Mouse (Mus musculus) ZHBTc4 (cell line): ENCODE results near the gene Plin5.

Experiments used
- DNase-seq: peaks from one replicate; pipeline ENCODE4 v3.0.0-alpha.2; 2011; ENCODE audit warnings: low read depth, low spot score

Plin5 gene

DNA sequence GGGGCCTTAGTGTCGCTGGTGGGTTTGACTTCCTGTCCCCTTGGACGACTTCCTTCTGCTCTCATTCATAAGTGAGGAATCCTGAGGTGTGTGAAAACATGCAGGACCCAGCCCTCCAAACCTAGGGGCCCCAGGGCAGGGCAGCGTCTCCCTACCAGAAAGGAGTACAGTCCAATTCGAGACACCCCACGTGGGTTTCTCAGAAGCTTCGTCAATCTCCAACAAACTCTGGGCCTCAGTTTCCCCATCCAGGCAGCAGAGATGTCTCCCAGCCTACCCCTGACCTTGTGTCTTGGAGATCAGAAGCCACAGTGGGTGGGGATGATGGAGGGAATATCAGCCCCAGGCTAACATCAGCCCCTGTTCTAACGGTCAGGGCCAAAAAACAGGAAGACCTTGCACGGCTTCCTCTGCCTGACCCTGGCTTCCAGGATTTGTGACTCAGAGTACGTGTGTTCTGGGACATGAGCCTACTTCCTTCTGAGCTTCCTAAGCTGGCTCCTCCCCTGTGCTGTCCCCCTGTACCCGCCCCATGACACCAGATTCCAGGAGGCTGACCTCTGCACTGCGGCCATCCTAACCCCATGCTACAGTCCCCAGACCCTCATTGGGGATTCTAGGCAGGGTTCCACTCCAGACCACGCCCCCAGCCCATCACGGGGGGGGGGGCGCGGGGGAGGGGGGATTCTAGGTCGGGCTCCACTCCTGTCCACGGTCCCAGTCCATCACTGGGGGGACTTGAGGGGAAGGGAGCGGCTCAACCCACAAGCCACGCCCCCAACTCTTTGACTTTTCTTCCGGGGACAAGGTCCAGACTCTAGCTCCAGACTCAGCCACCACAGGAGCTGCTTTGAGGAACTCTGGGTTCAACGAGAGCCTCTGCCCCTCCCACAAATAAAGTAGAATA, 16.3 kb upstream of the Plin5 start:
- DNase-seq, result no peak

DNA sequence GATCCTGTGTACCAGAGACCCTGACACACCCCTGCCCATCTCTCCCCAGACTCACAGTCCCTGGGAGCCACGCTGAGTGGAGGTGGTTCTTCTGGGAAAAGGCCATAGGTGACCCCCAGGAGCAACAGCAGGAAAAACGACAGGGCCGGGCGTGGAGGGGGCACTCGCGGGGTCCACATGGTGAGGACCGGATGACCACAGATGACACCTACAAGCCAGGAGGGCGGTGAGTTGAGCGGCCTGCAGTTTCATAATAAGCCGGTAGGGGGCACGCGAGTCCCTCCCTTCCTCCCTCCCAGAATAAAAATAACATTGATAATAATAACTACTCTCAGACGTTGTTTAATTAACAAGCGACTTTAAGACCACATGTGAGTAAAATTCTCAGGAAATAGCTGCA, 15.3 kb upstream of the Plin5 start:
- peak; percentile 64 for DNase-seq

GRCm38 (mm10) chr17:56131814-56132213, 14.4 kb upstream of the Plin5 start:
- DNase-seq, result peak; percentile 87

- peak; percentile 67 for DNase-seq
Measured at GRCm38 (mm10) chr17:56131136-56131535, 13.7 kb upstream of the Plin5 start.

- DNase-seq, result no peak
Measured at GRCm38 (mm10) chr17:56128246-56128645, 10.8 kb upstream of the Plin5 start.

DNA sequence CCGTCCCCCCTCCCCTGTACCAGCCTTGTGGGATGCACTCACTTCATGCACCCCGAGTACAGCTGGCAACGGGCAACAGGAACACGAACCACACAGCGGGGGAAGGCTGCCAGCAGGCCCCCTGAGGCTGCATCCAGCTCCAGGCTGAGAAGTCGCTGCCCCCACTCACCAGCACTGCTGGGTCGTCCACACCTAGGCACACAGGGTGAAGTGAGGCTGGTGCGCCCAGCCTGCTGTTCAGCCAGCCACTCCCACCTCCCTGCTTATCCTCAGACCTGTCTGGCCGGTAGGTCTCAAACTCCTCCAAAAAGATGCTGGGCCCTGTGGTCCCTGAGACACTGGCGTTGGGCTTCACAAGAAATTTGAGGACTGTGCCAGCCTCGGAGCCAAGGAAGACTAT, 8.8 kb upstream of the Plin5 start:
- DNase-seq, result no peak

GRCm38 (mm10) chr17:56125276-56125630, 7.9 kb upstream of the Plin5 start:
- DNase-seq, result no peak

GRCm38 (mm10) chr17:56124377-56125275, 7.2 kb upstream of the Plin5 start:
- peak; percentile 87 for DNase-seq

DNA sequence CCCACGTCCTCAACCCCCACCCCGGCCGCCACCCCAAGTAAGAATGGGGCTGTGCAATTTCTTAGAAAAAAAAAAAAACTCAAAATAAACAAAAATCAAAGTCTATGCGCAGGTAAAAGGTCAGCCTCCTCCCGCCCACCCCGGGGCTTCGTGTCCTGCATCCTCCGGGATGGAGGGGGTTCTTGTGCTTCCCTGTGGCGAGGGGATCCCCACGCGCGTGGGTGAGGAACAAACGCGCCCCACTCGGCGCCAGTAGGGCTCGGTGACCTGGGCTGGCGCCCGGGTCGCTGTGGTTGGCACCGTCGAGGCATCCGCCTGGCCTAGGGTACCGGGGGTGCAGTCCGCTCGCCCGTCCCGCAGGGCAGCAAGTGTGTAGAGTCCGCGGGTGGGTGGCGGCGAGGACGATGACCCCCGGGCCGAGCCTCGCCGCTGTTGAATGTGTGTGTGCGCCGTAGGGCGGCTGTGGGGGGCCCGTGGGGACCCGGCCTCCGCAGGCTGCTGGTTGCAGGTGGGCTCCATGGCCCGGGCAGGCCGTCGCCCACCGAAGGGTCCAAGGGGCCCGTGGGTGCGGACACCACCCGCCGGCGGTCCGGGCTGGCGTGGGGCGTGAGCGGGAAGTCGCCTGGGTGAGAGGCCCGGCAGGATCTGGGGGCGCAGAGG, 6.4 kb upstream of the Plin5 start:
- no peak for DNase-seq

- DNase-seq, result no peak
Measured at GRCm38 (mm10) chr17:56123161-56123560, 5.8 kb upstream of the Plin5 start.

DNA sequence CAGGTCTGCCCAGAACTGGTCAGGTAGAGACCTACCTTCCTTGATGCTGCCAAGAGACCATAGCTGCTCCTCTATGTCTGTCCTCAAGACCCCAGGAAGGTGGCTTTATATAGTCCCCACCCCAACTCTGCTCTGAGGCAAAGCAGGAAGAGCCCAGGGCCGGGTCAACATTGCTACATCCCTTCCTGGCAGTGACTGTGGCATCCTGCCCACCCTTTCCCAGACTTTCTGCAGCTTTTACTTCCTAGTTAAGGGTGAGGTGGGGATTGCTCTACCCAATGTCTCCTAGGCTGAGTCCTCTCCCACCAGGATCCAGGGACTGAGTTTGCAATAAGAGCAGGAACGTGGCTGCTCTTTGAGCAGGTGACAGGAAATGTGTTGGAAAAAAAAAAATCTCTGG, 4.4 kb upstream of the Plin5 start, which contains the start of gene Lrg1:
Gene Lrg1 (minus strand): TSS at position 176 of the 400 bp plus-strand sequence.
- no peak for DNase-seq

- DNase-seq, result peak; percentile 54
Measured at GRCm38 (mm10) chr17:56119981-56120880, 2.8 kb upstream of the Plin5 start.

DNA sequence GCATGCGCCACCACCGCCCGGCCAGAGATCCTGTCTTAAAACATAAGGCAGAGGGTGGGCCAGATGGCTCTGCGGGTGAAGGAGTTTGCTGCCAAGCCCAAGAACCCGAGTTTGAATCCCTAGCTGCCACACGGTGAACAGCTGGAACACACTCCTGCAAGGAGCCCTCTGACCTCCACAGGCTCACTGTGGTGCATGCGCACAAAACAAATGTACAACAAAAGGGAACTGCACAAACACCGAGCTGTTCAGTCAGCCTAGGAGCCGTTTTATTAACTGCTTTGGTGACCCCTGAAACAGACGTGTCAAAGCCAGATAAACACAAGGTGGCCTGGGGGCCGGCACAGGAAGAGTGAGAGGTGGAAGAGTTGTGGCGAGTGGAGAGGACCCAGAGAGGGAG, 2.0 kb upstream of the Plin5 start:
- no peak for DNase-seq

GRCm38 (mm10) chr17:56116193-56116592, 1.2 kb downstream of the Plin5 start:
- DNase-seq, result no peak

GRCm38 (mm10) chr17:56112743-56113142, 4.7 kb downstream of the Plin5 start:
- no peak for DNase-seq

DNA sequence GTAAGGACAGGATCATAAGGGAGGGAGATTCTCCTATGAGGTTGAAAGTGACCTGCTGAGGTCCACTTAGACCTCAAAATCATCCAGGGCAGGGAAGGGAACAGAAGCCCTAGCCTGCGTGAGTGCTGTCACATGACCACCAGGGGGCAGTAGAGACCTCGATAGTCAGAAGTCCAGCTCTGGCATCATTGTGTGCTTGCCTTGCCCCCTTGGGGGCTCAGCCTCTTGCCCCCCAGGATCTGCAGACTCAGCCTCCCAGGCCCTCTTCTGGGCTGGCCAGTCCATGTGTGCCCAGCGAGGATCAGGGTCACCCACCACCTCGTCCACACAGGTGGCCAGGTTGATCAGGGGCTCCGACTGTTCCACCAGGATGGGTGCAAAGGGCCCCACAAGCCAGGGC, 5.5 kb downstream of the Plin5 start:
- peak; percentile 81 for DNase-seq

DNA sequence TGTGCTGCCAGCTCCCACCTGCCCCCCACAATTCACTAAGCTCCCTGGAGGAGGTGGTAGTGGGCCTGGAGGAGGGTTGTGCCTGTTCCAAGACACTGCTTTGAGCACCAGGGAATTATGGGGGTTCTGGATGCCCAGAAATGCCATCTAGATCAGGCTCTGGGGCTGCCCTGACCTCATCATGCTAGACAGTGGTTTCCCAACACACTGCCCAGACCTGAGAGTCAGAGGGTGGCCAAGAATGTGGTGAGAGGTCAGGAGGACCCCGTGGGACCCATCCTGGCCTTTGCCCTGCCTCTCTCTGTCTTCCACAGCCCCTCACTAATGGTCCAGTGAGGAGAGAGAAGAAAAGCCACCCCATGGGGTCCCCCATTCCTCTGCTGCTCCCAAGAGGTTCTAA, 6.4 kb downstream of the Plin5 start:
- DNase-seq, result no peak

GRCm38 (mm10) chr17:56110571-56110970, 6.8 kb downstream of the Plin5 start:
- no peak for DNase-seq

GRCm38 (mm10) chr17:56109219-56110051, 8.0 kb downstream of the Plin5 start, which contains the start of gene Plin4:
Gene Plin4, minus strand, starts transcription at chr17:56109803.
- DNase-seq, result no peak
